Mouse (Mus musculus) gastrocnemius, postnatal 14 days (tissue): ENCODE measurements around the gene Stk4. TPM values are rescaled to one million over a fixed set of nuclear protein-coding genes. Genes with fewer than 3 reads are reported as not detected.

Source experiments
- DNase-seq: peaks from one replicate; pipeline ENCODE4 v3.0.0; 2021; ENCODE audit warnings: mixed read lengths
- intact Hi-C: fragments of 180-260 bp; cut with DNase I; formaldehyde crosslinking; loops from one replicate; pipeline ENCODE4 v1.15.1; 2025; ENCODE audit warnings: low total_unique reads
- total RNA-seq, 2 experiments: library from RNA; stranded (reverse); gene quantifications; 2 replicates each; pipeline ENCODE4 v1.2.3; 2021

The Stk4 gene
- total RNA-seq, 2 experiments from 2014 or later = 10.0 to 10.3 TPM

- intact Hi-C loops = no loop called here
- DNase-seq = no peak
These were observed 6.8 kb downstream of the Stk4 start for GRCm38 (mm10) chr2:164076874-164077425.

GRCm38 (mm10) chr2:164077875-164078274 is 7.8 kb downstream of the Stk4 start:
- no peak for DNase-seq
- intact Hi-C loops = no loop called here

GRCm38 (mm10) chr2:164079488-164079887 is 9.4 kb downstream of the Stk4 start:
- no peak for DNase-seq
- intact Hi-C loops = no loop called here

- intact Hi-C loops = no loop called here
- DNase-seq = no peak
These were observed 11.5 kb downstream of the Stk4 start for GRCm38 (mm10) chr2:164081577-164081976.

GRCm38 (mm10) chr2:164082175-164082574 is 12.1 kb downstream of the Stk4 start:
- DNase-seq = no peak
- intact Hi-C loops = no loop called here

- no peak for DNase-seq
- intact Hi-C loops = no loop called here
These were observed 13.7 kb downstream of the Stk4 start for GRCm38 (mm10) chr2:164083609-164084341.

GRCm38 (mm10) chr2:164084342-164084700 is 14.2 kb downstream of the Stk4 start:
- intact Hi-C loops = no loop called here

GRCm38 (mm10) chr2:164087416-164088017 is 17.4 kb downstream of the Stk4 start:
- no peak for DNase-seq
- intact Hi-C loops = no loop called here

More at GRCm38 (mm10) chr2:164084342-164084700, 14.2 kb downstream of the Stk4 start:
- DNase-seq = no peak

GRCm38 (mm10) chr2:164089508-164089907 is 19.4 kb downstream of the Stk4 start:
- DNase-seq = no peak
- intact Hi-C loops = no loop called here

GRCm38 (mm10) chr2:164094152-164094551 is 24.0 kb downstream of the Stk4 start:
- intact Hi-C loops = no loop called here
- no peak for DNase-seq

GRCm38 (mm10) chr2:164098603-164099250 is 28.6 kb downstream of the Stk4 start:
- intact Hi-C loops = no loop called here
- peak; percentile 25 for DNase-seq

- no peak for DNase-seq
- intact Hi-C loops = loop anchor here (10.0 kb wide), 1 partner anchor 253 kb away; no protein-coding TSS in a partner anchor
These were observed 31.8 kb downstream of the Stk4 start for GRCm38 (mm10) chr2:164101936-164102335.

GRCm38 (mm10) chr2:164102366-164102765 is 32.2 kb downstream of the Stk4 start:
- no peak for DNase-seq
- intact Hi-C loops = loop anchor here (10.0 kb wide), 1 partner anchor 252 kb away; no protein-coding TSS in a partner anchor

GRCm38 (mm10) chr2:164103501-164103900 is 33.4 kb downstream of the Stk4 start:
- peak; percentile 55 for DNase-seq
- intact Hi-C loops = loop anchor here (10.0 kb wide), 1 partner anchor 251 kb away; no protein-coding TSS in a partner anchor

- intact Hi-C loops = loop anchor here (10.0 kb wide), 1 partner anchor 248 kb away; no protein-coding TSS in a partner anchor
- DNase-seq = no peak
These were observed 36.3 kb downstream of the Stk4 start for GRCm38 (mm10) chr2:164106287-164107035.

GRCm38 (mm10) chr2:164107125-164107874 is 37.2 kb downstream of the Stk4 start:
- no peak for DNase-seq
- intact Hi-C loops = loop anchor here (10.0 kb wide), 1 partner anchor 248 kb away; no protein-coding TSS in a partner anchor

GRCm38 (mm10) chr2:164108501-164108900 is 38.4 kb downstream of the Stk4 start:
- intact Hi-C loops = loop anchor here (10.0 kb wide), 1 partner anchor 246 kb away; no protein-coding TSS in a partner anchor
- peak; percentile 18 for DNase-seq

- DNase-seq = peak; percentile 26
- intact Hi-C loops = no loop called here
These were observed 41.4 kb downstream of the Stk4 start for GRCm38 (mm10) chr2:164111546-164111945.

- DNase-seq = no peak
- intact Hi-C loops = no loop called here
These were observed 43.9 kb downstream of the Stk4 start for GRCm38 (mm10) chr2:164114051-164114450.
